Mouse (Mus musculus): Measurements from ENCODE around the gene Cox7a2l. TPM values are rescaled to one million over a fixed set of nuclear protein-coding genes. Genes with fewer than 3 reads are reported as not detected.
A peak's percentile ranks its signal among the peaks of the same experiment; 100 is the strongest.

Gene Cox7a2l
- polyA plus RNA-seq, 1 experiment: 82.0 TPM

GRCm38 (mm10) chr17:83457271-83457670, 59.9 kb downstream of the Cox7a2l start:
- Histone ChIP-seq H3K36me3 (ENCODE audit: control insufficient read depth, insufficient read depth, low read length) (peaks cover 30% of the 10 kb centered on the region), H3K4me1 (ENCODE audit: control insufficient read depth, insufficient read depth, insufficient read length) (no peaks in the 10 kb centered on the region; the same call in 1 of the 2 replicates), H3K27me3 (ENCODE audit: control insufficient read depth, insufficient read depth, low read length) (no peaks in the 10 kb centered on the region), H3K4me3 (ENCODE audit: extremely low read depth, insufficient read depth, insufficient read length) (no peak overlapping the region), H3K27ac (ENCODE audit: insufficient read depth, low read length) (no peak overlapping the region)
- 29% methylated on average over 1 of the region's 1 CpGs for WGBS
- DNase-seq (ENCODE audit: low read depth in 1 of 2, low spot score in 2 of 2): peak in 1 of 2 experiments; percentile 9
- TF ChIP-seq CTCF (IDR thresholded peaks at IDR 0.05; ENCODE audit: extremely low read depth, insufficient read depth, insufficient read length, insufficient replicate concordance) (no peak), POLR2A (IDR thresholded peaks at IDR 0.05; ENCODE audit: low read depth, low read length) (no peak)

- no peak for TF ChIP-seq CTCF (IDR thresholded peaks at IDR 0.05; ENCODE audit: extremely low read depth, insufficient read depth, insufficient read length, insufficient replicate concordance)
- DNase-seq (ENCODE audit: low read depth in 1 of 2, low spot score in 2 of 2): peak in 1 of 2 experiments; percentile 7
- no peaks in the 10 kb centered on the region for H3K27me3 ChIP-seq (ENCODE audit: control insufficient read depth, insufficient read depth, low read length)
- peaks cover 36% of the 10 kb centered on the region for H3K36me3 ChIP-seq (ENCODE audit: control insufficient read depth, insufficient read depth, low read length)
- H3K4me1 ChIP-seq (ENCODE audit: control insufficient read depth, insufficient read depth, insufficient read length): no peaks in the 10 kb centered on the region; the same call in 1 of the 2 replicates
- WGBS: 67% methylated on average over 5 of the region's 5 CpGs
- H3K4me3 ChIP-seq (ENCODE audit: extremely low read depth, insufficient read depth, insufficient read length): no peak overlapping the region
- H3K27ac ChIP-seq (ENCODE audit: insufficient read depth, low read length): no peak overlapping the region
Measured at GRCm38 (mm10) chr17:83453587-83453986, 63.5 kb downstream of the Cox7a2l start.

- TF ChIP-seq POLR2A (IDR thresholded peaks at IDR 0.05; ENCODE audit: low read depth, low read length) (no peak), CTCF (IDR thresholded peaks at IDR 0.05; ENCODE audit: extremely low read depth, insufficient read depth, insufficient read length, insufficient replicate concordance) (no peak)
- Histone ChIP-seq H3K4me1 (ENCODE audit: control insufficient read depth, insufficient read depth, insufficient read length) (no peaks in the 10 kb centered on the region; the same call in 1 of the 2 replicates), H3K4me3 (ENCODE audit: extremely low read depth, insufficient read depth, insufficient read length) (no peak overlapping the region), H3K27me3 (ENCODE audit: control insufficient read depth, insufficient read depth, low read length) (no peaks in the 10 kb centered on the region), H3K36me3 (ENCODE audit: control insufficient read depth, insufficient read depth, low read length) (peaks cover 34% of the 10 kb centered on the region), H3K27ac (ENCODE audit: insufficient read depth, low read length) (no peak overlapping the region)
- no peak for DNase-seq (ENCODE audit: low read depth in 1 of 2, low spot score in 2 of 2)
- WGBS: 94% methylated on average over 8 of the region's 8 CpGs
Measured at GRCm38 (mm10) chr17:83452451-83452850, 64.7 kb downstream of the Cox7a2l start.

Other genes starting within 250 kb of the Cox7a2l start
- gene Eml4, start 166.4 kb downstream of the Cox7a2l start, polyA plus RNA-seq (2012; rRNA removed): 13.7 and 15.0 TPM in 2 replicates
- gene Kcng3, start 114.6 kb upstream of the Cox7a2l start, polyA plus RNA-seq (2012; rRNA removed): 0.51 and 0.79 TPM in 2 replicates
- 30.5 and 45.5 TPM in 2 replicates for gene Mta3, start 188.8 kb upstream of the Cox7a2l start, polyA plus RNA-seq (2012; rRNA removed)